Mouse (Mus musculus): ENCODE measurements around the gene Cops7a. TPM values are rescaled to one million over a fixed set of nuclear protein-coding genes. Genes with fewer than 3 reads are reported as not detected.

Cops7a gene
- 39.3 TPM for polyA plus RNA-seq (2017; shearing (Covaris generic))

GRCm38 (mm10) chr6:124965088-124965719 is at the start of gene Cops7a:
Cops7a (minus strand) TSS chr6:124965538.

GRCm38 (mm10) chr6:125009129-125009180 is 43.6 kb upstream of the Cops7a start, which contains the start of gene Zfp384:
Zfp384 (plus strand) TSS chr6:125009145.

GRCm38 (mm10) chr6:124996551-124997501 is 31.5 kb upstream of the Cops7a start, which contains the start of gene Pianp:
Pianp (plus strand) TSS chr6:124996694.

GRCm38 (mm10) chr6:124930754-124931524 is 34.4 kb downstream of the Cops7a start, which contains the start of gene Mlf2:
Mlf2 (plus strand) TSS chr6:124931386.

GRCm38 (mm10) chr6:124919695-124920317 is 45.5 kb downstream of the Cops7a start, which contains the start of gene Ptms:
Ptms (minus strand) TSS chr6:124920103.

GRCm38 (mm10) chr6:124911533-124912218 is 53.7 kb downstream of the Cops7a start, which contains the start of gene Lag3:
Lag3 (minus strand) TSS chr6:124911705.

Other genes with a start within 250 kb of the Cops7a start
- gene Ptpn6, start 226.8 kb downstream of the Cops7a start, polyA plus RNA-seq (2017; shearing (Covaris generic)), result 230 TPM
- gene Grcc10, start 224.2 kb downstream of the Cops7a start, polyA plus RNA-seq (2017; shearing (Covaris generic)), result 313 TPM
- gene Gm45234, start 209.5 kb downstream of the Cops7a start, polyA plus RNA-seq (2017; shearing (Covaris generic)), result 0.44 TPM
- 21.5 TPM for gene Atn1, start 209.0 kb downstream of the Cops7a start, polyA plus RNA-seq (2017; shearing (Covaris generic))
- 4.5 TPM for gene Eno2, start 195.9 kb downstream of the Cops7a start, polyA plus RNA-seq (2017; shearing (Covaris generic))
- gene Lrrc23, start 185.8 kb downstream of the Cops7a start, polyA plus RNA-seq (2017; shearing (Covaris generic)), result 3.9 TPM
- 3.3 TPM for gene Spsb2, start 156.9 kb downstream of the Cops7a start, polyA plus RNA-seq (2017; shearing (Covaris generic))
- 109 TPM for gene Tpi1, start 151.2 kb downstream of the Cops7a start, polyA plus RNA-seq (2017; shearing (Covaris generic))
- gene Usp5, start 136.1 kb downstream of the Cops7a start, polyA plus RNA-seq (2017; shearing (Covaris generic)), result 69.3 TPM
- 2.5 TPM for gene Cdca3, start 136.0 kb downstream of the Cops7a start, polyA plus RNA-seq (2017; shearing (Covaris generic))
- not detected for gene Gnb3, start 125.3 kb downstream of the Cops7a start, polyA plus RNA-seq (2017; shearing (Covaris generic))
- gene P3h3, start 107.8 kb downstream of the Cops7a start, polyA plus RNA-seq (2017; shearing (Covaris generic)), result not detected
- not detected for gene Gpr162, start 101.6 kb downstream of the Cops7a start, polyA plus RNA-seq (2017; shearing (Covaris generic))
- 653 TPM for gene Cd4, start 77.3 kb downstream of the Cops7a start, polyA plus RNA-seq (2017; shearing (Covaris generic))
- 0.87 TPM for gene Lag3, start 53.8 kb downstream of the Cops7a start, polyA plus RNA-seq (2017; shearing (Covaris generic))
- gene Ptms, start 45.4 kb downstream of the Cops7a start, polyA plus RNA-seq (2017; shearing (Covaris generic)), result 4.7 TPM
- gene Mlf2, start 34.2 kb downstream of the Cops7a start, polyA plus RNA-seq (2017; shearing (Covaris generic)), result 116 TPM
- gene Pianp, start 31.2 kb upstream of the Cops7a start, polyA plus RNA-seq (2017; shearing (Covaris generic)), result 0.96 TPM
- gene Zfp384, start 43.6 kb upstream of the Cops7a start, polyA plus RNA-seq (2017; shearing (Covaris generic)), result 60.2 TPM
- 54.7 TPM for gene Ing4, start 74.2 kb upstream of the Cops7a start, polyA plus RNA-seq (2017; shearing (Covaris generic))
- gene Acrbp, start 84.2 kb upstream of the Cops7a start, polyA plus RNA-seq (2017; shearing (Covaris generic)), result 6.5 TPM
- 10.5 TPM for gene Lpar5, start 102.4 kb upstream of the Cops7a start, polyA plus RNA-seq (2017; shearing (Covaris generic))
- gene Chd4, start 130.4 kb upstream of the Cops7a start, polyA plus RNA-seq (2017; shearing (Covaris generic)), result 52.2 TPM
- 26.2 TPM for gene Nop2, start 166.4 kb upstream of the Cops7a start, polyA plus RNA-seq (2017; shearing (Covaris generic))
- 17.8 TPM for gene Iffo1, start 179.7 kb upstream of the Cops7a start, polyA plus RNA-seq (2017; shearing (Covaris generic))
- gene Gapdh, start 200.9 kb upstream of the Cops7a start, polyA plus RNA-seq (2017; shearing (Covaris generic)), result 398 TPM
- 19.4 TPM for gene Ncapd2, start 226.2 kb upstream of the Cops7a start, polyA plus RNA-seq (2017; shearing (Covaris generic))
- gene Mrpl51, start 226.3 kb upstream of the Cops7a start, polyA plus RNA-seq (2017; shearing (Covaris generic)), result 47.7 TPM

Data from effector memory CD4-positive, alpha-beta T cell, adult 5 months (primary cell).